Mouse (Mus musculus) intestine, embryonic 16.5 days (tissue): ENCODE measurements around the gene Nedd4. TPM values are rescaled to one million over a fixed set of nuclear protein-coding genes. Genes with fewer than 3 reads are reported as not detected.
A peak's percentile ranks its signal among the peaks of the same experiment; 100 is the strongest.

Experiments
- ATAC-seq: fragments of 200-750 bp; cut with Nextera tagmentation; 2 replicates; pipeline ENCODE4 v1.8.0; 2017; ENCODE audit warnings: moderate TSS enrichment, moderate library complexity
- H3K27ac ChIP-seq: fragments of 300-500 bp; sonication (generic); 2 replicates; pipeline ENCODE4 v1.5.1; 2014; ENCODE audit warnings: mild to moderate bottlenecking, low read length
- H3K27me3 ChIP-seq: fragments of 300-500 bp; sonication (generic); replicated peaks from 2 replicates; pipeline ENCODE4 v1.6.1; 2014; ENCODE audit warnings: low read length, control low read depth, mixed read lengths; ENCODE audit not compliant: control insufficient read depth, insufficient read depth
- H3K36me3 ChIP-seq: fragments of 300-500 bp; sonication (generic); 2 replicates; pipeline ENCODE4 v1.6.1; 2014; ENCODE audit warnings: low read length, control low read depth; ENCODE audit not compliant: control insufficient read depth, insufficient read depth
- H3K4me1 ChIP-seq: fragments of 300-500 bp; sonication (generic); 2 replicates; pipeline ENCODE4 v1.6.1; 2014; ENCODE audit warnings: low read length, control low read depth, mixed read lengths; ENCODE audit not compliant: control insufficient read depth, insufficient read depth
- H3K4me2 ChIP-seq: fragments of 300-500 bp; sonication (generic); 2 replicates; pipeline ENCODE4 v1.6.1; 2014; ENCODE audit warnings: low read depth, low read length, control low read depth
- H3K4me3 ChIP-seq: fragments of 300-500 bp; sonication (generic); 2 replicates; pipeline ENCODE4 v1.5.1; 2014; ENCODE audit warnings: mild to moderate bottlenecking, low read length
- H3K9ac ChIP-seq: fragments of 300-500 bp; sonication (generic); 2 replicates; pipeline ENCODE4 v1.6.1; 2014; ENCODE audit warnings: low read depth, low read length
- H3K9me3 ChIP-seq: fragments of 300-500 bp; sonication (generic); 2 replicates; pipeline ENCODE4 v1.6.1; 2016; ENCODE audit warnings: low read length, control low read depth; ENCODE audit not compliant: control insufficient read depth
- WGBS: fragments of 180-500 bp; shearing (Covaris S2); extraction: QIAGEN DNeasy Blood & Tissue Kit; methylation state at CpG from one replicate; pipeline ENCODE4 v1.1.7; 2014; 5-methylcytosine and 5-hydroxymethylcytosine counted together
- polyA plus RNA-seq: library from polyadenylated mRNA; unstranded; fragments of >200 nt; fragmentation: Nextera tagmentation; extraction: Ambion mirVana; gene quantifications from 2 replicates; pipeline ENCODE4 v1.2.1, GENCODE M21; 2015

Gene Nedd4
- polyA plus RNA-seq, 1 experiment from 2014 or later: 409 TPM

DNA sequence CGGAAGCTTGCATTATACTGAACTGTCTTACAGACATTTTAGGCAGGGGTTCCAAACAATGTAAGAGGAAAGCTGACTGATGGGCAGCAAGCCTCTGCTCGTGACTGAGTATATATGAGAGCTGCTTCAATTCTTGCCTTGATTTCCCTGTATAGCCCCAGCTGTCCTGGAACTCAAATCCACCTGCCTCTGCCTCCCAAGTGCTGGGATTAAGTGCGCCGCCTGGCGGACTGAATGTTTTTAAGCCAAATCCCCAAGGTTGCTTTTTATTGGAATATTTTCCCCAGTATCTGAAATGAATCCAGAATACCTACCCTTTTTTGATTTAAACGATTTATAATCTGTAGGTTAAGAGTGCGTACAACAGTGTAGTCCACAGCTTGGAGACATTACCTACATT lies 7.2 kb downstream of the Nedd4 start:
- H3K4me2 ChIP-seq: no peak overlapping the region
- no peak for ATAC-seq
- peaks cover 9% of the 10 kb centered on the region; the same call in 1 of the 2 replicates for H3K36me3 ChIP-seq
- H3K9me3 ChIP-seq: no peaks in the 10 kb centered on the region
- H3K4me1 ChIP-seq: peaks cover 21% of the 10 kb centered on the region
- 79% methylated on average over 7 of the region's 7 CpGs for WGBS
- H3K9ac ChIP-seq: no peak overlapping the region
- H3K27ac ChIP-seq: no peak overlapping the region
- H3K27me3 ChIP-seq: no peaks in the 10 kb centered on the region
- H3K4me3 ChIP-seq: no peak overlapping the region

- no peaks in the 10 kb centered on the region for H3K9me3 ChIP-seq
- no peak overlapping the region for H3K4me2 ChIP-seq
- no peaks in the 10 kb centered on the region for H3K27me3 ChIP-seq
- H3K36me3 ChIP-seq: peaks cover 16% of the 10 kb centered on the region; the same call in 1 of the 2 replicates
- no peak for ATAC-seq
- H3K9ac ChIP-seq: no peak overlapping the region
- 22% methylated on average over 2 of the region's 2 CpGs for WGBS
- no peak overlapping the region for H3K27ac ChIP-seq
- H3K4me3 ChIP-seq: no peak overlapping the region
- H3K4me1 ChIP-seq: no peaks in the 10 kb centered on the region
Observed at GRCm38 (mm10) chr9:72672361-72672760, 10.2 kb downstream of the Nedd4 start.

- WGBS: 90% methylated on average over 6 of the region's 6 CpGs
- no peak overlapping the region for H3K27ac ChIP-seq
- peaks cover 20% of the 10 kb centered on the region for H3K36me3 ChIP-seq
- H3K9me3 ChIP-seq: no peaks in the 10 kb centered on the region
- H3K9ac ChIP-seq: no peak overlapping the region
- H3K27me3 ChIP-seq: no peaks in the 10 kb centered on the region
- H3K4me2 ChIP-seq: no peak overlapping the region
- no peak for ATAC-seq
- no peaks in the 10 kb centered on the region for H3K4me1 ChIP-seq
- no peak overlapping the region for H3K4me3 ChIP-seq
Observed at GRCm38 (mm10) chr9:72674957-72675744, 13.0 kb downstream of the Nedd4 start.

DNA sequence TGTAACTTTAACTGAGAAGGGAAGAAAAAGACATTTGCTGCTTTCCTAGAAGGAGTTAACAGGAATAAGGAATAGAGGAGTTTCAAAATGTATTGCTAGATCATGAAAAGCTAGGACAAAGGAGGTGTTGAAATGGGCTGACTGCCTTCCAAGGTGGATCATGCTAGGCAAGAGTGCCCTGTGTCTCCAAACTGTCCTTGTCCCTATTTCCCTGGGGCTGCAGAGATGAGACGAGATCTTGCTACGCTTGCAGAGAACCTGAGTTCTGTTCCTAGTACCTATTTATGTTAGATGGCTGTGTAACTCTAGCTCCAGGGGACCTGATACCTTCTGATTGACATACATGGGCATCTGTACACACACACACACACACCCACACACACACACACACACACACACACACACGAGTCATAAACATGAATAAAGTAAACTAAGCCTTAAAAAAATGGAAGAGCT lies 13.6 kb downstream of the Nedd4 start:
- Histone ChIP-seq H3K27me3 (no peaks in the 10 kb centered on the region), H3K36me3 (peaks cover 20% of the 10 kb centered on the region), H3K4me2 (no peak overlapping the region), H3K27ac (no peak overlapping the region), H3K4me1 (no peaks in the 10 kb centered on the region), H3K9me3 (no peaks in the 10 kb centered on the region), H3K4me3 (no peak overlapping the region), H3K9ac (no peak overlapping the region)
- 88% methylated on average over 3 of the region's 3 CpGs for WGBS
- ATAC-seq: no peak

- H3K9ac ChIP-seq: no peak overlapping the region
- H3K4me1 ChIP-seq: no peaks in the 10 kb centered on the region
- H3K4me2 ChIP-seq: no peak overlapping the region
- H3K27me3 ChIP-seq: no peaks in the 10 kb centered on the region
- no peak overlapping the region for H3K4me3 ChIP-seq
- H3K9me3 ChIP-seq: no peaks in the 10 kb centered on the region
- WGBS: 86% methylated on average over 5 of the region's 5 CpGs
- H3K36me3 ChIP-seq: peaks cover 21% of the 10 kb centered on the region
- H3K27ac ChIP-seq: no peak overlapping the region
- ATAC-seq: no peak
Observed at GRCm38 (mm10) chr9:72677659-72678058, 15.5 kb downstream of the Nedd4 start.

DNA sequence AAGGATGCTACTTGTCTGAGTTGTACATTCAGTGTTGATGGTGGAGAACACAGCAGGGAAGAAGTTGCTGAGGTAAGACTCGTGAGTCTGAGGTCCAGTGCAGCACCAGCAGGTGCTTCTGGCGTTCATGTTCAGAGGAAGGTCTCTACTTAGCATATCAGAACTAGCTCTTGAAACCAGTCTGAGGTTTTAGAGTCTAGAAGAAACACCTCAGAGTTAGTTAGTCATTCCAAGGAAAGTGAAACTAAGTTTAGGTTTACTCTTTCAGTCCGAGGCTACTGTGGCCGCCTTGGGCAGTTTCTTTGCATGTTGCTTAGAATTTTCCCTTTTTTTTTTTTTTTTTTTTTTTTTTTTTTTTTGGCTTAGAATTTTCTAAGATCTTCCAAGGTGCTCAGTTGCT lies 16.6 kb downstream of the Nedd4 start:
- 80% methylated on average over 4 of the region's 4 CpGs for WGBS
- no peaks in the 10 kb centered on the region for H3K27me3 ChIP-seq
- no peak overlapping the region for H3K4me3 ChIP-seq
- no peaks in the 10 kb centered on the region for H3K9me3 ChIP-seq
- H3K4me2 ChIP-seq: no peak overlapping the region
- ATAC-seq: no peak
- no peak overlapping the region for H3K27ac ChIP-seq
- H3K4me1 ChIP-seq: no peaks in the 10 kb centered on the region
- peaks cover 19% of the 10 kb centered on the region for H3K36me3 ChIP-seq
- no peak overlapping the region for H3K9ac ChIP-seq

- H3K4me1 ChIP-seq: no peaks in the 10 kb centered on the region; the same call in 1 of the 2 replicates
- peak; percentile 32; the same call in 1 of the 2 replicates for ATAC-seq
- H3K27me3 ChIP-seq: no peaks in the 10 kb centered on the region
- WGBS: 85% methylated on average over 8 of the region's 8 CpGs
- H3K27ac ChIP-seq: no peak overlapping the region; the same call in 1 of the 2 replicates
- no peak overlapping the region for H3K9ac ChIP-seq
- H3K4me3 ChIP-seq: no peak overlapping the region
- H3K9me3 ChIP-seq: no peaks in the 10 kb centered on the region
- no peak overlapping the region for H3K4me2 ChIP-seq
- H3K36me3 ChIP-seq: peaks cover 20% of the 10 kb centered on the region
Observed at GRCm38 (mm10) chr9:72681652-72682228, 19.6 kb downstream of the Nedd4 start.

- H3K9ac ChIP-seq: no peak overlapping the region
- WGBS: 87% methylated on average over 1 of the region's 1 CpGs
- H3K27ac ChIP-seq: no peak overlapping the region
- ATAC-seq: no peak
- H3K27me3 ChIP-seq: no peaks in the 10 kb centered on the region
- H3K4me1 ChIP-seq: no peaks in the 10 kb centered on the region; the same call in 1 of the 2 replicates
- H3K36me3 ChIP-seq: peaks cover 30% of the 10 kb centered on the region
- H3K9me3 ChIP-seq: no peaks in the 10 kb centered on the region
- no peak overlapping the region for H3K4me2 ChIP-seq
- H3K4me3 ChIP-seq: no peak overlapping the region
Observed at GRCm38 (mm10) chr9:72683268-72683667, 21.1 kb downstream of the Nedd4 start.

DNA sequence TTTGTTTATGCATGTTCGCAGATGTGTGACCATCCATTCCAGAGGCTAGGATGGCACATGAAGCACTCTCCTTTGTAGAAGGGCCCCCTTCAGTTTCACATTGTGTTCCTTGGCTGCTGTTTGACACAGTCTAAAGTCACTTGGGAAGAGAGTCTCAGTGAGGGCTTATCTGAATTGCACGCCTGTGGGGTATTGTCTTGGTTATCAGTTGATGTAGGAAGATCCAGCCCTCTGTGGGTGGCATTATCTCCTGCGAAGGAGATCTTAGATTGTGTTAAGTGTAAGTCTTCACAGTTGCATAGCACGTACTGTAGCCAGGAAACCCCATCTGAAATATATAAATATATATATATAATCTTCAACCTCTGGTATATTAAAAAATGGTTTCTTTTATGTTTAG lies 23.1 kb downstream of the Nedd4 start:
- no peak overlapping the region for H3K4me3 ChIP-seq
- whole genome bisulfite sequencing: 87% methylated on average over 4 of the region's 4 CpGs
- no peak overlapping the region for H3K27ac ChIP-seq
- H3K36me3 ChIP-seq: peaks cover 30% of the 10 kb centered on the region
- no peak for ATAC-seq
- peaks cover 2% of the 10 kb centered on the region; the same call in 1 of the 2 replicates for H3K4me1 ChIP-seq
- no peaks in the 10 kb centered on the region for H3K27me3 ChIP-seq
- no peak overlapping the region for H3K4me2 ChIP-seq
- no peaks in the 10 kb centered on the region for H3K9me3 ChIP-seq
- H3K9ac ChIP-seq: no peak overlapping the region
